Mouse (Mus musculus) CH12F3 (cell line): Measurements from ENCODE around the gene Peli2.

Experiments used
- in situ Hi-C: fragments of 300-500 bp; cut with MboI; formaldehyde crosslinking; loops from 2 replicates; pipeline ENCODE4 v1.14.3; 2020; ENCODE audit warnings: low sequenced_read_pairs

Gene Peli2

DNA sequence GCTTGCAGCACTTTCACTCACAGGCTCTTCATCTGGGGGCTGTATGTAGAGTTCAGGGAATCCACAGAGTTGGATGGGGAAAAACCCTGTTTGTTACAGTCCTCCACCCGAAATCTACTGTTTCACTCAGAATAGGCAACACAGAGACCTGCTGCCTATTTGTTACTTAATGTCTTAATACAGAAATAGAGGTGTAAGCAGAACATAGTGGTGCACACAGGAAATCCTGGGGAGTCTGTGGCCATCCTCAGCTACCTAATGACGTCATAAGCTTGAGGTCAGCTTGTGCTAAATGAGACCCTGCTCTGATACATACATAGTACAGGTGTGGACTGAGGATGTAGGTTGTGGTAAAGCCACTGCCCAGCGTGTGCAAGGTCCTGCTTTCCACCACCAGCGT, 4.2 kb downstream of the Peli2 start:
- in situ Hi-C loops: no loop called here

DNA sequence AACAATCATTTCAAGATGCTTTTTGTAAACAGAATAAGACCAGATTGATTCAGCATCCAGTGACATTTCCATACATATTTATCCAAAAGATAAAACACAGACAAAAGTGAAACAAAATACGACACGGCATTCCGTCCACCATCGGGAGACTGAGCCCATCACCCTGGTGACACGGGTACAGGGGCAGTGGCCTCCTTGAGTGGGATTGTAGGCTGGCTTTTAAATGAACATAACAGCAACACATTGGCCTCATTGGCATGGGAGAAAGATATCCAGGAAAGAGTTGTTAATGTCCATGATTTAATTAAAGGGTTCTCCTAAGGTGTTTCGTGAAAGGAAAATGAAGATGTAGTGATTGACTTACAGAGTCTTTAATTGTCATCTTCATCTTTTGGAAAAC, 5.3 kb downstream of the Peli2 start:
- in situ Hi-C loops: no loop called here

DNA sequence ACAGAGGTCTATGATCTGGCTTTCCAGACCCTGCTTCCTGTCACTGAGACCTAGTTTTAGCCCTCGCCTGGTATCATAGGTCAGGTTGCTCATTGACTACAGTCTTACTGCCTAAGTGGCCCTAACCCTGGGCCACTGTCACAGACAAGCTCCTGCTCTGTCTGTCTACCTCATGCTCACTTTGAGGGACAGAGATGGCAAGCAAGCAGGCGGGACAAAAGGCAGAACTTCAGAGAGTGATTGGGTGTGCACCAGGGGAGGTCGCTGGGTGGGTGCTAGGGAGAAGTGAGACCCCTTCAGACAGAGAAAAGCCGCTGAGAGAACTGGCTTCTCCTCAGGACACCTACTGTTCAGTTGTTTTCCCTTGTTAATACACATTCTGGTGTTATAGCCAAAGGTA, 6.3 kb downstream of the Peli2 start:
- in situ Hi-C loops: no loop called here

- in situ Hi-C loops: no loop called here
These were observed 7.1 kb downstream of the Peli2 start for GRCm38 (mm10) chr14:48127609-48128185.

DNA sequence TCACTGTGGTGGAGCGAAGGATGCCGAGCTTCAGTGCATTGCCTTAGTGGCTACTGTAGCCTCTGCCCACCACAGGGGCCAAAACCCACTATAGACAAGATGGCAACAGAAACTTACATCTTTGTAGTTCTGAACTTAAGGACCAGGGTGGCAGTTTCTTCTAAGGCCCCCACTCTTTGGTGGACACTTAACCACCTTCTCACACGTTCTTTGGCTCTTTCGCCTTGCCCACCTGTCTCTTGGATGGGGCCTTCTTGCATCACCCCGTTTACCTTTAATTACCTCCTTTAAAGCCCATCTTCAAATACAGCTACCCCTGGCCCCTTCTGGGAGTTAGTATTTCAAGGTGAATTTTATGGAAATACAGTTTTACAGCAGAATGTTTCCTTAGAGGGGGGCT, 8.1 kb downstream of the Peli2 start:
- in situ Hi-C loops: no loop called here

DNA sequence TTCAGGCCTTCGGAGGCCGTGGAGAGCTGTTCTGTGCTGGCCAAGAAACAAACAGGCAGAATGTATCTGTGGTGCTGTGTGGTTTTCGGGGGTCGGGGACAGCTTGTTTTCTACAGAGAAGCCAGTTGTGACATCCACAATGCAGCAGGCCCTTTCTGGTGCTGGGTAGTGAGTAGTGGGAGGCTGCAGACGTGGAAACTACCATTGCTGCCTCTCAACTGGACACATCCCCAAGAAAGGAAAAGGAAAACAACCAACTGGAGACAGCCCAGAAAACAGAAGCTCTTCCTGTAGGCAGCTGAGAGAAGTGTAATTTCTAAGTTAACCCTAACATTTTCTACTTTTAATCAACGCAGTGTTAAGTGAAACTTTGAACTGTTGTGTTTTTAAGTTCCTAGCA, 9.4 kb downstream of the Peli2 start:
- in situ Hi-C loops: no loop called here

GRCm38 (mm10) chr14:48130761-48131575, 10.3 kb downstream of the Peli2 start:
- in situ Hi-C loops: no loop called here

GRCm38 (mm10) chr14:48131576-48131922, 10.9 kb downstream of the Peli2 start:
- in situ Hi-C loops: no loop called here

- in situ Hi-C loops: no loop called here
These were observed 11.6 kb downstream of the Peli2 start for GRCm38 (mm10) chr14:48132241-48132640.

DNA sequence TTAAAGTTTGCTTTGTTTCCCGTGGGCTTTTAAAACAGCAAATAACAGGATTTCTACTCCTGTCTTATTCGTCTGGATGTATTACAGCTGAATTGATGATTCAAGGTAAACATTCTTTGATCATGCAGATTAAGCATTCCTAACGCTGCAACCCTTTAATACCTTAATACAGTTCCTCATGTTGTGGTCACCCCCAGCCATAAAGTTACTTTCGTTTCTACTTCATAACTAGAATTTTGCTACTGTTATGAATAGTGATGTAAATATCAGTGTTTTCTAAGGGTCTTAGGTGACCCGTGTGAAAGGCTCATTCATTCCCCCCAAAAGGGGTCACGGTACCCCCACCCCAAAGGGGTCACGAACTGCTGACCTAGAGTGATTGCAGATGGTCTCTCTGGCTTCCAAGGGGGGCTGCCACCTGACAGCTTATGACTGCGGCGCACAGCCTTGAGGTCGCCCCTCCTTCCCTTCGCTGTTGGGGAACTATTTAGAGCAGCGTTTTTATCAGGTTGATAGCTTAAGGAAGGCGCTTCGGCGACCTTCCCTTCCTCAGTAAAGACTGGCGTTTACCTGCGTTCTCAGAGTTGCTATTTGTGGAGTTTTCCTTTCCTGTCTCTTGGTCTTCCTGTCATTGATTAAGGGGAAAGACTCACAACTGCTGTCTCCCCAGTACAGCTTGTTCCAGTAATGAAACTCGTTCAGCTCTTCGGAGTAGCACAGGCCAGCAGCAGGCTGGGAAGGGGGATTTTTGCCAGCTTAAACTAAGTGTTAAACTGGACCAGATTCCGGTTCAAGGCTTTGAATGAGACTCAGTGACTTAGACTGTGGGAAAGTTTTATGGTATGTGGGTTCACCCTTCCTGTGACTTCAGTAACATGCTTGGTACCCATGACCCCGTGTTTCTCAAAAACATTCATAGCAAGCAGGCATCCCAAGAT, 12.5 kb downstream of the Peli2 start:
- in situ Hi-C loops: no loop called here

- in situ Hi-C loops: no loop called here
These were observed 13.7 kb downstream of the Peli2 start for GRCm38 (mm10) chr14:48134344-48134743.

GRCm38 (mm10) chr14:48135816-48136345, 15.3 kb downstream of the Peli2 start:
- in situ Hi-C loops: loop anchor here (5.0 kb wide), 1 partner anchor 221 kb away; no protein-coding TSS in a partner anchor

- in situ Hi-C loops: loop anchor here (5.0 kb wide), 1 partner anchor 220 kb away; no protein-coding TSS in a partner anchor
These were observed 17.1 kb downstream of the Peli2 start for GRCm38 (mm10) chr14:48137731-48138130.

GRCm38 (mm10) chr14:48138138-48138537, 17.5 kb downstream of the Peli2 start:
- in situ Hi-C loops: loop anchor here (5.0 kb wide), 1 partner anchor 219 kb away; no protein-coding TSS in a partner anchor

DNA sequence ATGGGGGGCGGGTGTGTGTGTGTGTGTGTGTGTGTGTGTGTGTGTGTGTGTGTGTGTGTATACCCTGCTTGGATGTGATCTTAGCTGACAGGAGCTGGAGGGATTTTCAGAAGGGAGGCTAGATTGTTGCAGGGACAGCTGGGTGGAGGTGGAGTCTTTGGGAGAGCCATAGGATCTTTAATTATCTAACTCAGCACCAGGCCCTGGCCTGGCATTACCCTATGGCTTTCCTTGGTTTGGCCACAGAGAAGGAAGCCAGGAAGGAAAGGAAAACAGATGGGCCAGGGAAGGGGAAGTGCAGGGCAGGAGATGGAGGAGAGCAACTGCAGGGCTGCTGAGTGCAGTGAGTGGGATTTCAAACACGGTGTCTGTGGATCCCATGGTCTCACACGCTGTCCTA, 18.8 kb downstream of the Peli2 start:
- in situ Hi-C loops: loop anchor here (5.0 kb wide), 1 partner anchor 218 kb away; no protein-coding TSS in a partner anchor

- in situ Hi-C loops: no loop called here
These were observed 21.1 kb downstream of the Peli2 start for GRCm38 (mm10) chr14:48141694-48142093.

- in situ Hi-C loops: no loop called here
These were observed 22.1 kb downstream of the Peli2 start for GRCm38 (mm10) chr14:48142696-48143095.

DNA sequence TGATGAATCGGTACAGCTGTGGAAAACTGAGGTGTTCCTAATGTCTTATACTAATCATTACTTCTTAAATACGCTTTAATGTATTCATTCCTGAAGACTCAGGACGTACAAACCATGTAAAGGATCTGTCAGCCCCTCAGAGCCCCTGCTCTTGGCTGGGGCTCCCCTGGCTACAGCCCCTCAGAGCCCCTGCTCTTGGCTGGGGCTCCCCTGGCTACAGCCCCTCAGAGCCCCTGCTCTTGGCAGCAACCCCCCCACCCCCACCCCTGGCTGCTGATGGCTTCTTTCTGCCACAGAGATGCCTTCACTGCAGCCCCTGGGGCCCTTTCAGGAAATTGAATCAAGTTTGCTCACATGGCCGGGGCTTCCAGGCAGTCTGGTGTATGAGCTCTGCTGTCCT, 22.5 kb downstream of the Peli2 start:
- in situ Hi-C loops: no loop called here

DNA sequence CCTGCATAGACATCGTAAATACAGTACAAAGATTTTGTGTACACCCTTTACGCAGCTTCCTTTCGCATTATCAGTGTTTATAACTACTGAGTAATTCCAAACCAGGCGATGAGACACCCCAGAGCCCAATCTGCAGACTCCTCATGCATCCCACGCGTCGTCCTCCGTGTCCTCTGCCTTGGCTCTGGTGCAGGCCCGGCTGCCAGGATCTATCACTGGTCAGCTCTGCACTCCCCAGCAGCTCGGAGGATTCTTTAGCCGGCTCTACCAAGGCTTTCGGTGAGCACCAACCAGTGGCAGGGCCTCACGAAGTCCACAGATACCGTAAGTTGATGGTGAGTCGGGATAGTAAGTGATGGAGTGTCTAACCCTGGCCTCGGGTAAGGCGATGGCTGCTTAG, 23.7 kb downstream of the Peli2 start:
- in situ Hi-C loops: no loop called here

GRCm38 (mm10) chr14:48147688-48148087, 27.1 kb downstream of the Peli2 start:
- in situ Hi-C loops: no loop called here

- in situ Hi-C loops: no loop called here
These were observed 28.0 kb downstream of the Peli2 start for GRCm38 (mm10) chr14:48148615-48149014.
